Mouse (Mus musculus): ENCODE measurements around the gene Atp8a2.
"Not testable (repeated sequence)": the region's sequence is repeated elsewhere in the genome, so short reads cannot be mapped to it uniquely, and the experiment has no call there.

The Atp8a2 gene

DNA sequence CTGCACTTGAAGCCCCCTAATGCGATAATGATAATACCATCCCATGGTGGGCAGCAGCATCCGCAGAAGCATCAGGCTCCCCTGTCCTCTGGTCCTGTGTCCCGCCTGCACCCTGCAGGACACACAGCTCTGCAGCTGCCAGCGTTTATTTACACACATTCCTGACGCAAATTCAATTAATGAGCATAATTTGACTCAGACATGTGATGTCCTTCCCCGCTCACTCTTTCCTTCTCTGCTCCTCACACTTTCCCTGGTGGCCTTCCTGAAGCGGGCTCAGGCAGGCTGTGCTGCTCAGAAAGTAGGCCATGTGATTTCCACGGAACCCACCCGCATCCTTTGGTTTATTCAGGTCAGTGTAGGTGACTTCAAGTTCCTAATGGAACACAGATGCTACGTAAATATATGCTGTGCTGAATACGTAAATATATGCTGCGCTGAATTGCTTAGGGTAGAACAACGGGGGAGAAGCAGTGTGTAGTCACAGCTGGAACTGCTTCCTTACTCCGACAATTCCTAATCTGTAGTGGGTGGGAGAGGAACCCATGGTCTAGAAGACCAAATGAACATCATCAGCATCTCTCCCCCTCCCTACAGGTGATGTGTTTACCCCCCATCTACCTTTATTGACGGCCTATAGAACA lies 437.7 kb downstream of the Atp8a2 start:
- DNase-seq, result no peak

GRCm38 (mm10) chr14:59752401-59752800 lies 444.6 kb downstream of the Atp8a2 start:
- no peak for DNase-seq

DNA sequence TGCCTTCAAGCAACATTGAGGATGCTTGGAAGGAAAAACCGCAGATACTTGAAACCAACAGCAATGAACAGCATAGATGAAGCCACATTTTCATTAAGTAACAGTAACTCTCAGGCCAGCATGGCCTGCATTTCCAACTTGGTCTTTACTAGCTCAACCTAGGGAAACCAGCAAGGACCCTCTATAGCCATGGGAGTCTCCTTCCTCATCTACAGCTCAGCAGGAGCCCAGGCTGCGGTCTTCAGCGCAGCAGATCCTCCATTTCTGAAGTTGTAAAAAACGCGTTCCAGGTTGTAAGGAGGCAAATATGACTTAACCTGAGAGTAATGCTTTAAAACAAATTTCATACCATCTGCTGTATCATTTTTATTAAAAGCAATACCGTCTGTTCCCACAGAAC lies 447.0 kb downstream of the Atp8a2 start:
- DNase-seq, result no peak

DNA sequence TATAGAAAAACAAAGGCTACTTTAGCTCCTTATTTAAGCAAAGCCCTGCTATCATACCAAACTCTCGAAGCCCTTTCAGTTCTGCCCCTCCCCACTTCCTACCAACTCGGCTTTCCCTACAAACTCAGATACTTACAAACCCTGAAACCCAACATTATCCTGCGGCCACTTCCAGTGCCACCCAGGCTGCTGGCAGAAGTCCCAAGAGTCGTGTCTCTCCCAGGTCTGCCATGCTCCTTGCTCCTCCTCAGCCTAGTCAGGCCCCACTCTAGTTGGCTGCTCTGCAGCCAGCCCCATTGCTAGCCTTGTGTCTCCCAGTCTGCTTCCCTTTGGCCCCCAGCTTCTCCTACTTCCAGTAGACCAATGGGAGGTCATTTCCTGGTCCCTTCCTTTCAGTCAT lies 451.3 kb downstream of the Atp8a2 start:
- no peak for DNase-seq

DNA sequence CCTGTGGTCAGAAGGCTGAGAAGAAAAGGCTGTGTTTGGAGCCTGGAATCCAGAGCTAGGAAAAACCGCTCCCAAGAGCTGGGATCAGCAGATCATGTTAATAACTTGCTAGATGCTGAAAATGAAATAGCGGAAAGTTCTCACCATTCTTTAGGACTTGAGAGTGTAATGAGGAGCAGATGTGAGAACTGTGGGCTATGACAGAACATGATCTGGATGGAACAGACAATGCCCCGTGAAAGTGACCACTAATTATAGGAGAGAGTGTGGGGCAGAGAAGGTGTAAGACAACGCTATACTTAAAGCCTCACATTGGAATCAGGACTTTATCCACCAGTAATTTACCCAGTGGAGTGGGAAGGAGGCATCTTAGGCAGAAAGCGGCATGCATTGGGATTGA lies 455.2 kb downstream of the Atp8a2 start:
- no peak for DNase-seq

DNA sequence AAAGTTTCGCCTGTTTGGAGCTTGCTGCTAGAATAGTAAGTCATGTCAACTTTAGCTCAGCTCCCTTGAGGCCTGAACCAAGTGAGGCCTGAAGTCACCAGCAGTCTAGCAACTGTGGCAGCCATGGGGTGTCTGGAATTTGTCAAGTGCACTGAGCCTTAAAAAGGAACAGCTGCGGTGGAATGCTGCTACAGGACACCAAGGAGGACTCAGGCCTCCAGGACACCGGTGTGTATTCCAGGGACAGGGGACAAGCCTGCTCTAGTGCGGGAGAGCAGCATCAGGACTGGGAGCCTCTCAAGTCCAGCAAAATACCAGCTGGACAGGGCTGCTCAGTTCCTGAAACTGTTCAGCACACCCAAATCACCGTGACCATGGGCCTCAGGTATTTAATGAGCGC lies 457.5 kb downstream of the Atp8a2 start:
- no peak for DNase-seq

- DNase-seq, result no peak
Measured at GRCm38 (mm10) chr14:59737734-59738294, 459.2 kb downstream of the Atp8a2 start.

DNA sequence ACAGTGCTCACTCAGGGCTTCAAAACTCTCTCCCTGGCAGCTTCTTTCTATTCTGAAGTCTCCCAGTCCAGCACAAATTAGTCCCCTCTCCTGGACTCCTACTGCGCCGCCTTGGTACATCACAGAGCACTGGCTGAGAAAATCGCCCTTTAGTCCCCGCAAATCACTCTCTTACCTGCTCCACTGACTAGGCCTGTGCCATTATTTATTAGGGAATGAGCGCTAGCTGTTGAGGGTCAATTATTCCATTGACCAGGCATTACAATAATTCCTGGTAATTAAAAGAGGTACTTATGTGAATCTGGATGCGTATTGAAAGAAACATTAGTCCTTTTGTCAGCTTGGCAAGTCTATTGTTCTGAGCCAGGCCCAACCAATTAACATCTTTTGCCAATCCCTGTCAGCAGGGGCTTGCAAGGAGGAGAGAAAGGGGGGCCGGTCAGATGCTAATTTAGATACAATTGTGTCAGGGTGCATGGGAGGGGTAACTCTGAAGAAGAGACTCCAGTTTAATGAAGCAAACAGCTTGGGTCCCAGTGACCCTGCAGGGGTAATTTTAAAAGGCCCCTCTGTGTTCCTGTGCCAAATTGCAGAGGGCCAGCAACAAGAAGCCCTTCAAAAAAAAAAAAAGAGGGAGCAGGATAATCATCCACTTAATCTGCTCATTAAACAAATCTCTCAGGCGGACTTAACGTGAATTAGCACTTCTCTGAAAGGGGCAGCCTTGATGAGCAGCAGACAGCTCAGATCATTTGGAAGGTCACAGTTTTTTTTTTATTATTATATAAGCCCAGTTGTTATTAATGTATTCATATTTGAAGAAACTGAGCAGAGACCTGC lies 459.9 kb downstream of the Atp8a2 start:
- DNase-seq, result no peak

- DNase-seq, result no peak
Measured at GRCm38 (mm10) chr14:59730043-59730390, 467.0 kb downstream of the Atp8a2 start.

GRCm38 (mm10) chr14:59729298-59730042 lies 467.5 kb downstream of the Atp8a2 start:
- no peak for DNase-seq

GRCm38 (mm10) chr14:59727016-59727415 lies 470.0 kb downstream of the Atp8a2 start:
- DNase-seq, result no peak

- peak; percentile 20 for DNase-seq
Measured at GRCm38 (mm10) chr14:59723163-59723562, 473.8 kb downstream of the Atp8a2 start.

DNA sequence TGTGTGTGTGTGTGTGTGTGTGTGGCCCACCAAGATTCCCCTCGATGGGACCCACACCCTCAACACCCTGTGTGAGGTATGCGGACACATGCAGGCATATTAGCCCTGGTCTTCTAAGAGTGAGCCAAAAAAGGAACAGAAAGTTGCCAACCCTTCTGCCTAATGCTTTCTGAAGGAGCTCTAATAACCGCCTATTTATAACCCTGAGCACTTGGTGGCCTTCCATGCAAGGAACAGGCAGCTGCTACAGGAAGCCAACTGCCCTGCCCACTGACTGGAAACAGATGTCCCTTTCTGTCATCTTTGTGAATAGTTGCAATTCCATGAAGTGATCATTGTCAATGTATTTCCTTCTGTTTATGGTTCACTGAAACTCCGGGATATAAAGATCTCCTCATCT lies 475.0 kb downstream of the Atp8a2 start:
- peak; percentile 62 for DNase-seq

DNA sequence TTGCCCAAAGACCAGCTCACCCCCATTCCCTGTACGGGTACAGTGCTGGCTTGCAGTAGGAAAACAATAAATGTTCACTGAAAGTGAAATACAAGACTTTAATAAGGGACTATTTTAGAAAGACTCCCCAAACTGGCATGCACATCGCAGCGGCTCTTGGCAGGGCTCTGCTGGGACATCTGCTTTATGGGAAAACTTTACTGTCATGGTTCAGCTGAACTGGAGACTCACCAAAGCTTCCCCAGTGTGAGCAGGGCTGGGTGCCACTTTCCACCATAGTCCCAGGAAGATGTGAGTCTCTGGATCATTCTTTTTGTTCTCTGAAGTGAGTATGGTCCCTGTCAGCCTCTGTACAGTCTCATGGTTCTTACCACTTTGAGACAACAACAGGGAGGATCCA lies 475.6 kb downstream of the Atp8a2 start:
- DNase-seq, result peak; percentile 23

DNA sequence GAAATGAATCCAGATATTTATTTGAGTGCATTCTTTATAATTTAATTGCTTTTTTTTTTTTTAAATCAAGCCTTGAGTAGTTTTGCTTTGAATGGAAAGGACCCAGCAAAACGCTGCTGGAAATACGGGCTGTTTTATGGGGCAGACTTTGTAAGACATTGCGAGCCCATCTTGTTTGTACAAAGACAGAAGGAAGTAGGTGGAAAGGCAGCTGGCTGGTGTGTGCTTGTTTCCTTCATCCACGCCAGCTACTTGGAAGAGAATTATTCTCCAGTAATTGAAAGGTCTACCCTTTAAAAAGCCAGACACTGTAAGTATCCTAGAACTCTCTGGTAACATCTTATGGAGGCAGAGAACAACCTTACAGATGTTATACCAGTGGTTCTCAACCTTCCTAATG lies 476.6 kb downstream of the Atp8a2 start:
- DNase-seq, result no peak

DNA sequence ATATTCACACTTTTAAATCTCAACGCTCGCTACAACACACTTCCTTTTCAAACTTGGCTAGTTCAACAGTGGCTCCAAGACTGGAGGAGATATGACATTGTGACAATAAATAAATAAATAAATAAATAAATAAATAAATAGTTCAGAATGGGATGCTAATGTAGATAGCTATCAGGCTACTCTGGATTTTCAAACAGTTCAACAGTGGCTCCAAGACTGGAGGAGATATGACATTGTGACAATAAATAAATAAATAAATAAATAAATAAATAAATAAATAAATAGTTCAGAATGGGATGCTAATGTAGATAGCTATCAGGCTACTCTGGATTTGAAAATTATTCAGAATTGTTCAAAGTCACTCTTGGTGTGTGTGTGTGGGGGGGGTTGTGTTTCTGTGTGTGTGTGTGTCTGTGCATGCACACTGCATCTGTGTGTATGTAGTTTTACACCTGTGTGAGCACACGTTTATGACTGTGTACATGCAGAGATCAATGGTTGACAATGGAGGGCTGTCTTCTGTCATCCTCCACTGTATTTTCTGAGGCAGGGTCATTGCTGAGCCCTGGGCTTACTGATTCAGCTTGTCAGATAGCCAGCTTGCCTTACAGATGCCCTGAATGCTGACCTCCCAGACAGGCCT lies 480.4 kb downstream of the Atp8a2 start:
- not testable (repeated sequence) for DNase-seq

- no peak for DNase-seq
Measured at GRCm38 (mm10) chr14:59715695-59716442, 481.1 kb downstream of the Atp8a2 start.

GRCm38 (mm10) chr14:59709505-59710335 lies 487.3 kb downstream of the Atp8a2 start:
- no peak for DNase-seq

DNA sequence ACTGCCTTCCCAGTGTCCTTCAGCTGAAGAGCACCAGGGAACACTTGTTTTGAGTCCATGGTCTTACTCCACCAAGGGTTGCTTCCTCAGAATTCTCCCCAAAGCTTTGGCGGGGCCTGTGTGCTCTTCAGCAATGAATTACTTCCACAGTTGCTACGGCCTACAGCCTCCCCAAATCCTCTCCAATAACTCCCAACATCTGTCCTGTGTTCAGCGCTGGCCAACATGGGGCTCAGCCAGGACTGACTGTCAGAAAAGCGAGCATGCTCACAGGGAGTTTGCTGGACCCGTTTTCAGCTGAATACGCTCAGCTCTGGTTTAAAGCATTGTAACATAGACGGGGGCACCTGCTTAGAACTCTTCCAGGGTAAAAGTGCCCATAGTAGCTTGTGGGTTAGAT lies 489.0 kb downstream of the Atp8a2 start:
- no peak for DNase-seq

DNA sequence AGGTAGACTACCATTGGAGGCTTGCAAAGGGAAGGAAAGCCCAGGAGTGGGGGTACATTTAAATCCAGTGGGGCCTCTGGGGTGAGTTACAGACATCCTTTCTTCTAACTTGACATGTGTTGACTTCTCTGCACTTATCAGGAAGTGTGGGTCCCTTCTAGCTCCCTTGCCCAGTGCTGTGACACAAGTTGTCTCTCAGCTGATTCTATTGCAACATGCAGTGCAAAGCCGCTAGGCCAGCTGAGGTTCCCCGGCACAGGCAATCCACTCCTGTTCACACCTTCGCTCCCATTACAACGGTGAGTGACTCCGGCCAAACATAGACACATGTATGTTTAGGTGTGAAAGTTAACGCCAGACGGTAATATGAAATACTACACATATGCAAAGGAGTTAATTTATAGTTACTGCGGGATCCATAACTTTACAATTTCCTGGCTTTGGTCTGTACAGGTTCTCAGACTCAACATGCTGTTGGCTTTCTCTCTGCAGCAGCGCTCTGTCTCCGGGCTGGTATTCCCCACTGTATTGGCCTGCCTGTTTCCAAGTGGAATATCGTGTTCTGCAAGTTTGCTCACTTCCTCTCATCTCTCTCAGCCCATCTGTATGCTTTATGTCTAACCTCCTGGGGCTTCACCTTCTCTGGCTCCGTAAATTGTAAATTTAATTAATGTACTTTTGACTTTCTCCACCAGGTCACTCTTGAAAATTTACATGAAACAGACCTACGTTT lies 491.5 kb downstream of the Atp8a2 start:
- DNase-seq, result no peak

- DNase-seq, result peak; percentile 19
Measured at GRCm38 (mm10) chr14:59701492-59701891, 495.5 kb downstream of the Atp8a2 start.

Data from cerebellum, adult 9-11 months (tissue).